Comparison of ENCODE assay signal across 8 mouse cellular contexts in genomic region chr8:78436071-78436651, GRCm38 (mm10). TPM values are rescaled to one million over a fixed set of nuclear protein-coding genes. Genes with fewer than 3 reads are reported as not detected.
DNase-seq lines count a peak whose midpoint lies in the region; ATAC-seq lines count a peak whose summit lies in the region.

Gene Pou4f2, minus strand, starts transcription at chr8:78436645.

- H3K36me3 ChIP-seq in heart, embryonic 12.5 days: no peaks in the 10 kb centered on the region
- H3K36me3 ChIP-seq in embryonic facial prominence, embryonic 11.5 days (replicated peaks; ENCODE audit: control insufficient read depth, insufficient read depth, low read depth, low read length): no peaks in the 10 kb centered on the region
- H3K36me3 ChIP-seq in hindbrain, embryonic 16.5 days (ENCODE audit: control insufficient read depth, insufficient read depth, low read length): no peaks in the 10 kb centered on the region
- H3K36me3 ChIP-seq in midbrain, embryonic 12.5 days: no peaks in the 10 kb centered on the region

- ATAC-seq in heart, embryonic 12.5 days (ENCODE audit: insufficient number of reproducible peaks, low FRiP score): peak; percentile 51; the same call in 1 of the 2 replicates
- peak; percentile 42; the same call in 1 of the 2 replicates for ATAC-seq in embryonic facial prominence, embryonic 11.5 days (replicated peaks; ENCODE audit: insufficient number of reproducible peaks, low FRiP score, low TSS enrichment, low read depth)
- peak; percentile 71 for ATAC-seq in hindbrain, embryonic 16.5 days
- peak; percentile 70 for ATAC-seq in midbrain, embryonic 12.5 days (ENCODE audit: low FRiP score, low read depth)

- WGBS in heart, embryonic 12.5 days: 0% methylated on average over 54 of the region's 54 CpGs
- WGBS in embryonic facial prominence, embryonic 11.5 days: 0% methylated on average over 44 of the region's 54 CpGs
- 0% methylated on average over 46 of the region's 54 CpGs for WGBS in hindbrain, embryonic 16.5 days
- WGBS in midbrain, embryonic 12.5 days: under 1% methylated on average over 51 of the region's 54 CpGs

- H3K4me1 ChIP-seq in heart, embryonic 12.5 days (replicated peaks): peaks cover 38% of the 10 kb centered on the region
- peaks cover 5% of the 10 kb centered on the region for H3K4me1 ChIP-seq in embryonic facial prominence, embryonic 11.5 days (ENCODE audit: control insufficient read depth, insufficient read depth, low read length)
- peaks cover 26% of the 10 kb centered on the region for H3K4me1 ChIP-seq in hindbrain, embryonic 16.5 days (ENCODE audit: control insufficient read depth, insufficient read depth, low read depth, low read length)
- H3K4me1 ChIP-seq in midbrain, embryonic 12.5 days: peaks cover 35% of the 10 kb centered on the region

- no peak for DNase-seq in heart, adult 8-10 months (ENCODE audit: low spot score)
- peak; percentile 50 for DNase-seq in Muller cell, postnatal 12 days (ENCODE audit: inconsistent ontology term)
- DNase-seq in embryonic facial prominence, embryonic 11.5 days (ENCODE audit: low spot score): peak; percentile 49
- no peak for DNase-seq in frontal cortex, postnatal 14 days (ENCODE audit: low spot score in 2 of 2)
- DNase-seq in gastrocnemius, adult 18-20 months (ENCODE audit: low spot score): no peak

- no peaks in the 10 kb centered on the region for H3K9me3 ChIP-seq in heart, embryonic 12.5 days (replicated peaks)
- H3K9me3 ChIP-seq in embryonic facial prominence, embryonic 11.5 days (replicated peaks; ENCODE audit: control insufficient read depth, low read length): no peaks in the 10 kb centered on the region
- H3K9me3 ChIP-seq in hindbrain, embryonic 16.5 days (ENCODE audit: control insufficient read depth, low read length): no peaks in the 10 kb centered on the region
- H3K9me3 ChIP-seq in midbrain, embryonic 12.5 days: no peaks in the 10 kb centered on the region

- peaks cover 87% of the 10 kb centered on the region for H3K27me3 ChIP-seq in heart, embryonic 12.5 days (replicated peaks)
- H3K27me3 ChIP-seq in embryonic facial prominence, embryonic 11.5 days (ENCODE audit: control insufficient read depth, insufficient read depth, low read length): peaks cover 62% of the 10 kb centered on the region
- H3K27me3 ChIP-seq in hindbrain, embryonic 16.5 days (replicated peaks; ENCODE audit: control insufficient read depth, insufficient read depth, low read length): peaks cover 30% of the 10 kb centered on the region
- H3K27me3 ChIP-seq in midbrain, embryonic 12.5 days: peaks cover 84% of the 10 kb centered on the region

- peak within 1 kb of the TSS; percentile 53 for H3K4me3 ChIP-seq in heart, embryonic 12.5 days
- H3K4me3 ChIP-seq in embryonic facial prominence, embryonic 11.5 days (ENCODE audit: low read depth, low read length): peak within 1 kb of the TSS; percentile 37
- H3K4me3 ChIP-seq in hindbrain, embryonic 16.5 days (ENCODE audit: low read length): peak within 1 kb of the TSS; percentile 52
- peak within 1 kb of the TSS; percentile 50 for H3K4me3 ChIP-seq in midbrain, embryonic 12.5 days

- H3K4me2 ChIP-seq in heart, embryonic 12.5 days: peak within 1 kb of the TSS; percentile 90
- H3K4me2 ChIP-seq in embryonic facial prominence, embryonic 11.5 days (ENCODE audit: low read depth, low read length): peak within 1 kb of the TSS; percentile 73
- H3K4me2 ChIP-seq in hindbrain, embryonic 16.5 days (ENCODE audit: low read length): peak within 1 kb of the TSS; percentile 90
- peak within 1 kb of the TSS; percentile 78 for H3K4me2 ChIP-seq in midbrain, embryonic 12.5 days (replicated peaks)

- H3K27ac ChIP-seq in heart, embryonic 12.5 days (ENCODE audit: poor library complexity, severe bottlenecking): no peak within 1 kb of the TSS
- H3K27ac ChIP-seq in embryonic facial prominence, embryonic 11.5 days (replicated peaks; ENCODE audit: low read depth, low read length): no peak within 1 kb of the TSS
- H3K27ac ChIP-seq in hindbrain, embryonic 16.5 days (ENCODE audit: low read depth, low read length): peak within 1 kb of the TSS; percentile 51
- peak within 1 kb of the TSS; percentile 63 for H3K27ac ChIP-seq in midbrain, embryonic 12.5 days (replicated peaks)

- H3K9ac ChIP-seq in heart, embryonic 12.5 days: no peak within 1 kb of the TSS
- H3K9ac ChIP-seq in embryonic facial prominence, embryonic 11.5 days (replicated peaks; ENCODE audit: low read length): no peak within 1 kb of the TSS
- peak within 1 kb of the TSS; percentile 61 for H3K9ac ChIP-seq in hindbrain, embryonic 16.5 days (ENCODE audit: low read depth, low read length)
- H3K9ac ChIP-seq in midbrain, embryonic 12.5 days (replicated peaks): peak within 1 kb of the TSS; percentile 49

RNA-seq across cellular contexts. Expression of gene Pou4f2, which starts in this region (rescaled TPM):
- not detected in 2 replicates for polyA plus RNA-seq in heart, embryonic 12.5 days (2016; fragmentation: Nextera tagmentation; extraction: Ambion mirVana)
- total RNA-seq in heart, adult 8-10 months (2022): not detected
- polyA plus RNA-seq in embryonic facial prominence, embryonic 11.5 days (2014; fragmentation: Nextera tagmentation; extraction: Ambion mirVana): 0.21 and 0.56 TPM in 2 replicates
- polyA plus RNA-seq in hindbrain, embryonic 16.5 days (2015; fragmentation: Nextera tagmentation; extraction: Ambion mirVana): 5.2 and 5.3 TPM in 2 replicates
- 3.8 and 4.0 TPM in 2 replicates for polyA plus RNA-seq in midbrain, embryonic 12.5 days (2016; fragmentation: Nextera tagmentation; extraction: Ambion mirVana)
- total RNA-seq in gastrocnemius, adult 18-20 months (2021): not detected

Comparison
In these comparisons a context has a peak if more than half of its experiments do, and no peak if none do; other contexts are left out.
1. Peak in ATAC-seq, H3K4me3 ChIP-seq and H3K4me2 ChIP-seq in heart, embryonic 12.5 days; RNA of the gene not detected or under 1 TPM.
2. Peak in DNase-seq, ATAC-seq, H3K4me3 ChIP-seq and H3K4me2 ChIP-seq in embryonic facial prominence, embryonic 11.5 days; RNA of the gene not detected or under 1 TPM.
3. H3K27ac ChIP-seq: peak in hindbrain, embryonic 16.5 days (single experiment) and midbrain, embryonic 12.5 days (single experiment); none in heart, embryonic 12.5 days (single experiment) and embryonic facial prominence, embryonic 11.5 days (single experiment).
4. H3K9ac ChIP-seq: peak in hindbrain, embryonic 16.5 days (single experiment) and midbrain, embryonic 12.5 days (single experiment); none in heart, embryonic 12.5 days (single experiment) and embryonic facial prominence, embryonic 11.5 days (single experiment).
5. Peak in every context shown above with its lines, with median percentiles within 50 percentile points of each other: ATAC-seq, H3K4me2 ChIP-seq and H3K4me3 ChIP-seq.